Mouse (Mus musculus) CH12.LX (cell line): ENCODE results near the gene Celf2.

ENCODE experiments used
- CTCF ChIP-seq, 2 experiments: IDR thresholded peaks in 1 of 2; conservative IDR thresholded peaks in 1 of 2; 2 replicates each; pipeline ENCODE4 v1.5.1; 2011 to 2012; ENCODE audit warnings: low read depth in 2 of 2, low read length in 2 of 2, improper control_type of control experiment in 1 of 2, inconsistent platforms in 1 of 2, mild to moderate bottlenecking in 1 of 2, moderate library complexity in 1 of 2
- EP300 ChIP-seq: IDR thresholded peaks from 2 replicates; pipeline ENCODE4 v1.6.1; 2011; ENCODE audit warnings: low read length, improper control_type of control experiment
- JUND ChIP-seq: conservative IDR thresholded peaks from 2 replicates; pipeline ENCODE4 v1.6.1; 2011; ENCODE audit warnings: low read depth, low read length, improper control_type of control experiment
- MXI1 ChIP-seq: IDR thresholded peaks from 2 replicates; pipeline ENCODE4 v1.6.1; 2011; ENCODE audit warnings: mild to moderate bottlenecking, low read depth, low read length, improper control_type of control experiment
- MYC ChIP-seq: IDR thresholded peaks from 2 replicates; pipeline ENCODE4 v1.6.1; 2011; ENCODE audit warnings: low read depth, mild to moderate bottlenecking, improper control_type of control experiment, low read length
- NRF1 ChIP-seq: IDR thresholded peaks from 2 replicates; pipeline ENCODE4 v1.6.1; 2014; ENCODE audit warnings: low read depth, mild to moderate bottlenecking, inconsistent platforms, low read length, improper control_type of control experiment, moderate library complexity
- POLR2AphosphoS2 ChIP-seq: IDR thresholded peaks from 2 replicates; pipeline ENCODE4 v1.6.1; 2011; ENCODE audit warnings: low read depth, low read length, improper control_type of control experiment
- USF2 ChIP-seq: conservative IDR thresholded peaks from 2 replicates; pipeline ENCODE4 v1.6.1; 2011; ENCODE audit warnings: low read depth, low read length, improper control_type of control experiment
- ZKSCAN1 ChIP-seq: IDR thresholded peaks from 2 replicates; pipeline ENCODE4 v1.6.1; 2012; ENCODE audit warnings: low read depth, inconsistent platforms, low read length, improper control_type of control experiment, borderline replicate concordance
- ZMIZ1 ChIP-seq: IDR thresholded peaks from 2 replicates; pipeline ENCODE4 v1.6.1; 2012; ENCODE audit warnings: low read depth, mild to moderate bottlenecking, inconsistent platforms, low read length, improper control_type of control experiment

DNA sequence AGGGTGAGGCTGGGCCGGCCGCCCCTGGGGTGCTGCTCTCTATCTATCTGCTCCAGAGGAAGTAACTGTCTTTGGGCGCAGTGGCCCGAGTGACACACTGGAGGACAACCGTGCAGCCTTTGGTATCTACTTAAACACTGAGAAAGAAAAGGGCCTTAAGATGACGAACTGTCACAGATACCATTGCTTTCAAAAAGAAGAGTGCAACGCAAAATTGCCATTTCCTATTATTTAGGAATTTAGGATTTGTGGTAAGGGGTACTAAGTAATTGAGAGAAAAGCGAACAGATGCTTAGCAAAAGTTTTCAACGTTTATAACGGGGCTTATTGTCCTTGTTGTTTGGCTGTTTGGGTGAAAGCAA, 636.5 kb downstream of the Celf2 start:
- TF ChIP-seq ZKSCAN1 (no peak), POLR2AphosphoS2 (no peak), JUND (no peak), ZMIZ1 (no peak), CTCF (conservative IDR thresholded peaks at IDR 0.05 in 1 of 2, IDR thresholded peaks at IDR 0.05 in 1 of 2; ENCODE audit: low read depth in 2 of 2, low read length in 2 of 2) (no peak), EP300 (no peak), MYC (no peak), MXI1 (no peak), NRF1 (no peak), USF2 (no peak)
